Mouse (Mus musculus): ENCODE measurements around the gene S100pbp.

GRCm38 (mm10) chr4:129206792-129207191 lies 17.3 kb upstream of the S100pbp start:
- TF ChIP-seq CTCF (IDR thresholded peaks at IDR 0.05; ENCODE audit: low read depth) (no peak), EP300 (optimal IDR thresholded peaks at IDR 0.05) (no peak)
